Mouse (Mus musculus) lung, adult 2 months (tissue): ENCODE data around the gene Picalm. TPM values are rescaled to one million over a fixed set of nuclear protein-coding genes. Genes with fewer than 3 reads are reported as not detected.

Source experiments
- DNase-seq: peaks from one replicate; pipeline ENCODE4 v3.0.0; 2022
- H3K4me1 ChIP-seq: fragments of 200-500 bp; 2 replicates; pipeline ENCODE4 v1.6.1; 2011; ENCODE audit warnings: low read length; ENCODE audit not compliant: control insufficient read depth, insufficient read depth
- H3K4me3 ChIP-seq: fragments of 200-500 bp; replicated peaks from 2 replicates; pipeline ENCODE3; 2011; ENCODE audit warnings: low read depth, mild to moderate bottlenecking, control low read depth, low read length; ENCODE audit errors: extremely low read depth
- CTCF ChIP-seq: fragments of 200-500 bp; IDR thresholded peaks from 2 replicates; pipeline ENCODE4 v1.5.1; 2011; ENCODE audit warnings: mild to moderate bottlenecking, low read length, control low read depth; ENCODE audit not compliant: insufficient read depth
- POLR2A ChIP-seq: fragments of 200-500 bp; IDR thresholded peaks from 2 replicates; pipeline ENCODE4 v1.6.1; 2011; ENCODE audit warnings: low read depth, mild to moderate bottlenecking, control low read depth, low read length, borderline replicate concordance; ENCODE audit errors: extremely low read depth
- WGBS: fragments of 180-500 bp; shearing (Covaris S2); methylation state at CpG from one replicate; pipeline ENCODE4 v1.1.7; 2018; 5-methylcytosine and 5-hydroxymethylcytosine counted together
- polyA plus RNA-seq: library from polyadenylated mRNA; depleted of rRNA; stranded (reverse); fragments of >200 nt; gene quantifications from 2 replicates; pipeline ENCODE4 v1.2.3, GENCODE M21; 2012

The Picalm gene
- polyA plus RNA-seq, 1 experiment, result 74.5 TPM

DNA sequence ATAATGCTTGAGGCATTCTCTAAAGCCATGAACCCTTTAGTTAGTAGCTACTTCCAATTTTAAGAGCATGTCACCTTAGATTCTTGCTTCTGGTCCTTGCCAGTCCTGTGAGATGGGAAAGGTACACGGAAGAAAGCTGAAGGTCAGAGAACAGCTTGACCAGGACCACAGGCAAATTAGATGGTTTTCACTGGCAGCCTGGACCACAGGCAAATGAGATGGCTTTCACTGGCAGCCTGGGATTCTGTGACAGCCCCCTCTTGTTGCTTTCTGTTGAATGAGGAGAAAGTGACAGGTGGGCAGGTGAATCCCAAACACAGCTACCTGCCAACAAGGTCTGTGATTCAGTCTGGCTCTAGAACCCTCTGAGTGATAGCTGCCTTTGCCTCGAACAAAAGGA, 33.4 kb upstream of the Picalm start:
- 56% methylated on average over 2 of the region's 2 CpGs for WGBS
- Histone ChIP-seq H3K4me1 (no peaks in the 10 kb centered on the region), H3K4me3 (no peak overlapping the region)
- DNase-seq, result no peak
- TF ChIP-seq CTCF (no peak), POLR2A (no peak)

DNA sequence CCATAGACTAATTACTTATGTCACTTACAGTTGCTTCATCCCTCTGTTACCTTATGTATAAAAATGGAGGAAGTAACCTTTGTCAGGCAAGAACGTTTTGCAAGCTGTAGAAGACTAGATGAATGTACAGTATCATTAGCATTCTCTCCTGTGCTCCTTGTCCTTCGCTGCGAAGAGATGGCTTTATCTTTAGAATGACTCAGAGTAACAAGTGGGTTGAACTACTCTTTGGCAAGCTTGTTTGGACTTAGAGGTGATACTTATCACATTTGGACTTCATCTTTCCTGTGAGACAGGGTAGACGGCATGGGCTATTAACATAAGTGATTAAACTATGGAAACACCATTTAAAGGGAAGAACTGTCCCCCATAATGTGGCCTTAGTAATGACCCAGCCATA, 31.8 kb upstream of the Picalm start:
- Histone ChIP-seq H3K4me1 (no peaks in the 10 kb centered on the region), H3K4me3 (no peak overlapping the region)
- WGBS, result 72% methylated on average over 4 of the region's 4 CpGs
- DNase-seq, result no peak
- TF ChIP-seq CTCF (no peak), POLR2A (no peak)

DNA sequence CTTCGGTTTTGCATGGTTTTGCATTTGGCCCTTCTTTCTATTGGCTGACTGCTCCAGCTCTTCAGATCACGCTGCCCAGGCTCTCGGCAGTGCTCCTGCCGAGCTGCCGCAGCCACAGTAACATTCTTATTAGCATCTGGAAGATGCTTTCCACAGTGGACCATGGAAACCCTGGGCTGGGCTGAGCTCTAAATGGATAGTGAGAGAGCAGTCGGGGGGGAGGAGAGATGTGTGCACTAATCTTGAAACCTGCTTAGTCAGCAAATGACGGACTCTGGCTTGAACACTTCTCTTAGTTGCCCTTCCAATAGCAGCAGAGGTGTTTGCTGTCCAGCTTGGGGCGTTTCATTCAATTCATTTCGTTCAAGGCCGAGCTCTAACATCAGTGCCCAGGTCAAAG, 30.8 kb upstream of the Picalm start:
- WGBS, result 45% methylated on average over 10 of the region's 10 CpGs
- no peak for DNase-seq
- no peak for TF ChIP-seq CTCF
- TF ChIP-seq POLR2A, result no peak
- Histone ChIP-seq H3K4me1 (no peaks in the 10 kb centered on the region), H3K4me3 (no peak overlapping the region)

DNA sequence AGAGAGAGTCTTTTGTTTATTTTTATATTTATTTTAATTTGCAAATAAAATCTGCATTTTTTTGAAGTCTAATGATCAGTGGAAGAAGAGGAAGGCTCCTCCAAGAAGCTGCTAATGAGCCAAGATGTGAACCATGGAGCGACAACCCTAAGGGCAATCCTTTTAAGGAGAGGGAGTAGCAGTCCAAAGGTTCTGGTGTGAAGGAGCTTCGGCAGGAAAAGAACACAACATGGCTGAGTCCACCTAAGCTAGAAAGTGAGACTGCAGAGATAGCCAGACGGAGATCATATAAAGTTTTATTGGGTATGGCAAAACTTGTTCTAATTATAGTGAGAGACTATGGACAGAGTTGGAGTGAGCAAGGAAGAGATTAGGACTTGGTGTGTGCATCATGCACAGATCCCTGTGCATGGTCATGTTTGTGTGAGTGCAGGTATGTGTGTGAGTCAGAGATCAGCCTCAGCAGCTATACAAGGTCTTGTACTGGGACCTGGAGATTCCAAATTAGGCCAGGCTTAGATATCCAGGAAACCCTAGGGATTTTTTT, 29.3 kb upstream of the Picalm start:
- no peaks in the 10 kb centered on the region for H3K4me1 ChIP-seq
- TF ChIP-seq POLR2A, result no peak
- TF ChIP-seq CTCF, result no peak
- no peak for DNase-seq
- WGBS, result 83% methylated on average over 3 of the region's 3 CpGs
- no peak overlapping the region for H3K4me3 ChIP-seq

DNA sequence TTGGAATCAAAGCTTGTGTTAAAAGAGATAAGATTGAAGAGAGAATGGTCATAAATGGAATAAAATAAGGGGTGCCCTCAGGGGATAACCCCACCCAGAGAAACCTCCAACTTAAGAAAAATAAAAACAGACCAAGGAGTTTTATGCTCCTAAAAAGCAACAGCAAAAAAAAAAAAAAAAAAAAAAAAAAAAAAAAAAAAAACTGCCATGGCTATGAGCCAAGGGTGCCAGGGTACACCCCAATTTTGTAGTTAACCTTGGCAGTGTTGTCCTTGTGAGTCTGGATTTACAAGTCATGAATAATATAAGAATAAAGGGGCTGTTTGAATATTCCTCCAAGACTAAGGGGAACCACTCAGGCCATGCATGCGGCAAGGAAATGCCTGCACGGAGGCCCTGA, 13.9 kb upstream of the Picalm start:
- WGBS, result 98% methylated on average over 2 of the region's 2 CpGs
- no peak for TF ChIP-seq CTCF
- TF ChIP-seq POLR2A, result no peak
- H3K4me3 ChIP-seq, result no peak overlapping the region
- no peak for DNase-seq
- no peaks in the 10 kb centered on the region for H3K4me1 ChIP-seq

DNA sequence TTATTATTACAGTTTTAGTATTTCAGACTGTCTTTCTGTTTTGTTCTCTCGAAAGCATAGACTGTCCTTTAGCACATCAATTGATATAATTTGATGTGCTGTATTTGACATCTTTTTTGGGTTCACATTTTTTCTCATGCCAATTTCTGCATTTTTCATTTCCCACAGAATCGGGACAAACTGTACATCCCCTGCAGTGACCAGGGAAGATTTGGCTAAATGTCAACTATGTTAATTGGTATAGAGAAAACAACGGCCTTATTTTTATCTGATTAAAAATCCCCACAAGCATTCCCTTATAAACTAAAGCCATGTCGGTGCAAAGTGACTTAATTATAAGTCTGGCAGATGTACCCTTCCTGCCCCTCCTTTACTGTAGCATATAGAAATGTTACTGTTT, 9.9 kb upstream of the Picalm start:
- no peaks in the 10 kb centered on the region for H3K4me1 ChIP-seq
- no peak overlapping the region for H3K4me3 ChIP-seq
- WGBS, result 51% methylated on average over 4 of the region's 4 CpGs
- DNase-seq, result no peak
- TF ChIP-seq POLR2A (no peak), CTCF (no peak)

DNA sequence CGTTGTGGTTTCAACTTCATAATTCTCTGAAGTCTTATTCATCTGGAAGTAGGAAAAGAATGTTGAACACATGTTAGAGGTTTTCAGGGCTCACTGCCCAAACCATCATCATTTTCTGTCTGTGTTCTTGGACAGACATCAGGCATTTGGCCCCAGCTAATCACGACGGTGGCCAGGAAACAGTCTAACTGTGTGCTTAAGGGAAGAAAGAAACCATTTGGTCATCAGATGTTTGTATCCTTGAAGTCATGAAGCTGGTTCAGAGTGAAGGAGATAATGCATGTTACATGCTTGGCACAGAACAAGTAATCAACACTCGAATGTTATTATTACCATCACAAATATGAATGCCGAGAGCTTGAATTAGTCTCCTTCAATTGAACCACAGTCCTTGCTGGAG, 5.0 kb upstream of the Picalm start:
- 66% methylated on average over 5 of the region's 5 CpGs for WGBS
- Histone ChIP-seq H3K4me3 (no peak overlapping the region), H3K4me1 (peaks cover 8% of the 10 kb centered on the region)
- DNase-seq, result no peak
- no peak for TF ChIP-seq CTCF
- TF ChIP-seq POLR2A, result no peak

DNA sequence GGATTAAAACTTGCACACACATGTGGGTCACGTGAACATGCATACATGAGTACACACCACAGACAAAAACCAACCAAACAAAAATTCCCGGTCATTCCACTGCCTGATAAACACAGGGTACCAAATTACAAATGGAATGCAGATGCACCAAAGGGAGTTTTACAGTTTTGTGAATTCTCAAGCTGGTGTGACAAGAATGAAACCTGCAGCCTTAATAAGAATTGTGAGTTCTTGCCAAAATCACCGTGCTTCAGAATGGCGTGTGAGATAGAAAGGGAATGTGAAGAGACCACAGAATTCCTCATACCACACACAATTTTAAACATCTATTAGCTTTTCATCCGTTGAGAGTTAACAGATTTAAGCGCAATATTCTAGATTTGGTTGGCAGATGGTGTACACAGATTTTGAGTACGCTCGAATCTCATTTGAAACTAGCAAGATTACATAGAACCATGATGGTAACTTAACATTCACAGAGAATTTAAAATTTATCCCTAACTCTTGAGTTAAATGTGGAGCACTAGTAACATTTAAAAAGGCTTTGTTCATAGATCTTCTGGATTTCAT, 1.3 kb upstream of the Picalm start:
- no peak overlapping the region for H3K4me3 ChIP-seq

DNA sequence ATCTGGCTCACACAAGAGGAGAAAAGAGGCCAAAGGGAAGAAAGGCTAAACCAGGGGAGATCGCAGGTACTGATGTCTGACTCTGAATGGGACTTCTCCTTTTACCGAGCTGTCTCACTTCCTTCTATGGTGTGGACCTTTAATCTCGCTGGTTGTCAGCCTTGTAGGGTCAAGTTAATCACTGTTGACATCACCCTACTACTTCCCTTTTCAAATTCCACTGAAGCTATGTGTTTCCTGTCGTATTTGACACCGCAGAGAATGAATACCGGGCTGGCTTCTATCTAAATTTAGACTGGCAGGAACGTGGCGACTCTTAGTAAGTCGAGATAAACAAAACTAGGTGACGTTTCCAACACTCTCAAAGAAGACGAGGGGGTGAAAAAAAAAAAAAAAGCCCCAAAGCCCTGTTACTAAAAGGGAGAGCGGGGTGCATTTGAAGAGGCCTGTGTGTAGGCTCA, 712 bp upstream of the Picalm start:
- TF ChIP-seq CTCF (no peak), POLR2A (peak; percentile 27; the same call in 1 of the 2 replicates)
- Histone ChIP-seq H3K4me3 (peak overlapping the region; percentile 82), H3K4me1 (peaks cover 8% of the 10 kb centered on the region)
- WGBS, result under 1% methylated on average over 12 of the region's 12 CpGs
- peak; percentile 45 for DNase-seq

More for the DNA sequence above, 1.3 kb upstream of the Picalm start:
- H3K4me1 ChIP-seq, result peaks cover 8% of the 10 kb centered on the region
- DNase-seq, result no peak
- 53% methylated on average over 8 of the region's 8 CpGs for WGBS
- no peak for TF ChIP-seq POLR2A
- TF ChIP-seq CTCF, result no peak
